Mouse (Mus musculus) liver, embryonic 15.5 days (tissue): ENCODE measurements around the gene Phf3. TPM values are rescaled to one million over a fixed set of nuclear protein-coding genes. Genes with fewer than 3 reads are reported as not detected.
A peak's percentile ranks its signal among the peaks of the same experiment; 100 is the strongest.

Source experiments
- ATAC-seq: fragments of 200-750 bp; cut with Nextera tagmentation; 2 replicates; pipeline ENCODE4 v1.8.0; 2017; ENCODE audit warnings: moderate number of reproducible peaks, mild to moderate bottlenecking, moderate library complexity; ENCODE audit not compliant: insufficient read depth
- H3K27ac ChIP-seq: fragments of 300-500 bp; sonication (generic); replicated peaks from 2 replicates; pipeline ENCODE4 v1.5.1; 2015; ENCODE audit warnings: mild to moderate bottlenecking, inconsistent platforms
- H3K27me3 ChIP-seq: fragments of 300-500 bp; sonication (generic); 2 replicates; pipeline ENCODE4 v1.6.1; 2015; ENCODE audit warnings: mild to moderate bottlenecking, inconsistent platforms
- H3K36me3 ChIP-seq: fragments of 300-500 bp; sonication (generic); replicated peaks from 2 replicates; pipeline ENCODE4 v1.6.1; 2015; ENCODE audit warnings: moderate library complexity, mild to moderate bottlenecking, inconsistent platforms
- H3K4me1 ChIP-seq: fragments of 300-500 bp; sonication (generic); replicated peaks from 2 replicates; pipeline ENCODE4 v1.6.1; 2015; ENCODE audit warnings: inconsistent platforms
- H3K4me2 ChIP-seq: fragments of 300-500 bp; sonication (generic); 2 replicates; pipeline ENCODE4 v1.6.1; 2015; ENCODE audit warnings: moderate library complexity, mild to moderate bottlenecking, inconsistent platforms
- H3K4me3 ChIP-seq: fragments of 300-500 bp; sonication (generic); replicated peaks from 2 replicates; pipeline ENCODE4 v1.5.1; 2015; ENCODE audit warnings: mild to moderate bottlenecking, inconsistent platforms
- H3K9ac ChIP-seq: fragments of 300-500 bp; sonication (generic); 2 replicates; pipeline ENCODE4 v1.6.1; 2015; ENCODE audit warnings: moderate library complexity, mild to moderate bottlenecking, inconsistent platforms
- H3K9me3 ChIP-seq: fragments of 300-500 bp; sonication (generic); replicated peaks from 2 replicates; pipeline ENCODE4 v1.6.1; 2016; ENCODE audit warnings: inconsistent platforms
- WGBS: fragments of 180-500 bp; shearing (Covaris S2); methylation state at CpG from one replicate; pipeline ENCODE4 v1.1.7; 2015; ENCODE audit warnings: mixed read lengths; ENCODE audit not compliant: insufficient replicate concordance; 5-methylcytosine and 5-hydroxymethylcytosine counted together
- polyA plus RNA-seq: library from polyadenylated mRNA; unstranded; fragments of >200 nt; fragmentation: Nextera tagmentation; extraction: Ambion mirVana; gene quantifications from 2 replicates; pipeline ENCODE4 v1.2.1, GENCODE M21; 2015

The Phf3 gene
- polyA plus RNA-seq, 1 experiment from 2014 or later, result 13.7 TPM

DNA sequence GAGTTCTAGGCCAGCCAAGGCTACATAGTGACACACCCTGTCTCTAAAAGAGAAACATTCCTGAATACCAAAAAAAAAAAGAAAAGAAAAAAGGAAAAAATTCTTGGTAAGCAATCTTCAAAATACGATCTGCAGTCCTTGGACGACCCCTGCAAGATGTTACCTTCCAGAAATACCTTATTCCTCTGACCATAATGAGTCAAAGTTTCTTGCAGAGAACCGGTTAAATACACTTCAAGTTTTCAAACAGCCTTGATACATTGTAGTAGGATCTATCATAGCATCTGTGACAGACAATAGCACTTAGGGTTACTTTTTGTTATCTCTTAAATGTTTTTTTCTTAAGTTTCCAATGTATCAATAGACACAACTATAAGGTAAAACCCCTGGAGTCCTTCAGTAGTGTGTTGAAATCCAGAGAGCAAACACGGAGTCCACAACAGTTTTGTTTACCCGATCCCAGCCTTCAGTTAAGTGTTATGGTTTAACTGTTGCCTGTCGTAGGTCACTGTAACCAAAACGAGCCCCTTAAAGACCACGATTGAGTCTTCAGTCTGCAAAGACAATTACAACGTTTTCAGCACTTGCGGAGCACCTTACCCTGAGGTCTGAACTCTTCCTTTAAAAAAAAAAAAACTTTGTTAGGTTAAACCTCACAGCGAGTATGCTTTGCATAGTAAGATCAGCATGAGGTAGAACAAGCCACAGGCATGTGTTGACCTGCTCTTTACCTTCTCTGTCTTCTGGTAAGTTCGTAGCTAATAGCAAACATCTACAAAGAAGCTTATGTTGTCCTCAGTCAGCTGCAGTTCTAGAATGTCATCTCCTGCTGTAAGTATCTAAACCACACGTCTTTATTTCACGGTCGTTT, 775 bp upstream of the Phf3 start:
- no peaks in the 10 kb centered on the region for H3K27me3 ChIP-seq
- peak overlapping the region; percentile 97 for H3K9ac ChIP-seq
- peak overlapping the region; percentile 96 for H3K27ac ChIP-seq
- H3K4me1 ChIP-seq, result peaks cover 22% of the 10 kb centered on the region
- WGBS, result 48% methylated on average over 15 of the region's 15 CpGs
- H3K4me2 ChIP-seq, result peak overlapping the region; percentile 69
- H3K4me3 ChIP-seq, result peak overlapping the region; percentile 96
- H3K9me3 ChIP-seq, result no peaks in the 10 kb centered on the region
- ATAC-seq, result no peak
- H3K36me3 ChIP-seq, result no peaks in the 10 kb centered on the region

DNA sequence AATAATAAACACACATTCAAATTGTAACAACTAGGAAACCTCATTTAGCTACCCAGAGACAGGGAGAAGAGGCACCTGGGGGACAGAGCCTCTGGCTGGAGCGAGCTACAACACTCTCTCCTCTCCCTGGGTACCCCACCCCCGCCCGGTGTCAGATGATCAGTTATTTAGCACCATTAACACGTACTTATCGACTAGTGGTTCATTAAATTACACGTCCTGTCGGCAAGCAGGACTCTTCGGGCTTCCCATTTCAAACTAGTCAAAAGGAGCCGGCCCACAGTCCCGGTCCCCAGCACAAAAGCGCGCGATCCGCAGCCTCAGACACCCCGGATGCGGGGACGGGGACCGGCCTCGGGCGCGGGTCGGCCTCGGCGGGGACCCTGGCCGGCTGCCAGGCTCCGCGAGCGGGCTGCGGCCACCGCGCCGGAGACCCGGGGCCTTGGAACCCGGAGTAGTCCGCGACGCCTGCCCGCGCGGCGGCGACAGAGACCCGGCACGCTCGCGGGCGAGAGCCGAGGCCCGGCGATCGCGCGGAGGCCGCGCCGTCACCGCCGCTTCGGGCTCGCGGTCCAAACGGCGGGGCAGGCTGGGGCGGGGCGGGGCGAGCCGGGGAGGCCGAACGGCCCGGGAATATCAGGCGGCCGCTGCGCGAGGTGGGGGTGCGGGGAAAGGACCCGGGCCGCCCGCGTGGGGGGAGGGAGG, 733 bp downstream of the Phf3 start:
- Histone ChIP-seq H3K4me2 (peak overlapping the region; percentile 69), H3K9me3 (no peaks in the 10 kb centered on the region), H3K4me1 (peaks cover 28% of the 10 kb centered on the region), H3K27ac (peak overlapping the region; percentile 96), H3K9ac (peak overlapping the region; percentile 97), H3K36me3 (no peaks in the 10 kb centered on the region), H3K4me3 (peak overlapping the region; percentile 96), H3K27me3 (no peaks in the 10 kb centered on the region)
- under 1% methylated on average over 77 of the region's 79 CpGs for WGBS
- peak; percentile 87 for ATAC-seq

DNA sequence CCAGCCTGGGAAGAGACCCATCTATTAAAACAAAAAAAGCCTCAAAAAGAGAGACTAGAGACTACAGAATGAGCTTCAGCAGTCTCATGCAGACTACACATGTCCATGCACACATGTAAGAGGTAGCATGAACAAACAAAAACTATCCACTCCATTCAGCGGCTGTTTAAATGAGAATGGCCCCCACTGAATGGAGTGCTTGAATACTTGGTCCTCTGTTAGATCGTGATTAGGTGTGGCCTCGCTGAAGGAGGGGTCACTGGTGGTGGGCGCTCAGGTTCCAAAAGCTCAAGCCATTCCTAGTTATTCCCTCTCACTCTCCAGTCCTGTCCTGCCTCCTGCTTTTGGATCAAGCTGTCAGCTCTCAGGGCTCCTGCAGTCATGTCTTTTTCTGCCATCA, 5.9 kb downstream of the Phf3 start:
- no peak for ATAC-seq
- Histone ChIP-seq H3K4me1 (peaks cover 22% of the 10 kb centered on the region), H3K27me3 (no peaks in the 10 kb centered on the region), H3K27ac (no peak overlapping the region), H3K9ac (no peak overlapping the region), H3K4me3 (no peak overlapping the region), H3K4me2 (no peak overlapping the region), H3K36me3 (no peaks in the 10 kb centered on the region), H3K9me3 (no peaks in the 10 kb centered on the region)
- 80% methylated on average over 4 of the region's 4 CpGs for WGBS

DNA sequence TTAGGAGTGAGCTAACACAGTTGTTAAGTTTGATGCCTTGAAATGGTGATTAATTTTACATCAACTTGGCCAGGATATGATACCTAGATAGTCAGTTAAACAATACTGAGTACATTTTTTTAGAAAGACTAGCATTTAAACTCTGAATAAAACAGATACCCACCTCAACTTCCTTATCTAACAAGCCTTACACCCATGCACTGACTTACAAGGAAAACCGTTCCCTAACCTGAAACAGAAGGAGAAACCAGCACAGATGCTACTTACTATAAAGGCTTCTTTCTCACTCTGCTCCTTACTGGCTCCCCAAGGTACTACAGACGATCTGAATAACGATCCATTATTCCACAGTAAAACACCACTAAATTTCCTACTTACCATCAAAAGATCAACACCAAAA, 21.2 kb downstream of the Phf3 start:
- 59% methylated on average over 3 of the region's 3 CpGs for WGBS
- Histone ChIP-seq H3K4me1 (peaks cover 5% of the 10 kb centered on the region), H3K27me3 (no peaks in the 10 kb centered on the region), H3K27ac (no peak overlapping the region), H3K9ac (no peak overlapping the region), H3K4me2 (no peak overlapping the region), H3K9me3 (no peaks in the 10 kb centered on the region), H3K36me3 (0 out of 2 replicates have a peak, but pooled peaks cover 17% of the 10 kb centered on the region), H3K4me3 (no peak overlapping the region)
- ATAC-seq, result no peak

DNA sequence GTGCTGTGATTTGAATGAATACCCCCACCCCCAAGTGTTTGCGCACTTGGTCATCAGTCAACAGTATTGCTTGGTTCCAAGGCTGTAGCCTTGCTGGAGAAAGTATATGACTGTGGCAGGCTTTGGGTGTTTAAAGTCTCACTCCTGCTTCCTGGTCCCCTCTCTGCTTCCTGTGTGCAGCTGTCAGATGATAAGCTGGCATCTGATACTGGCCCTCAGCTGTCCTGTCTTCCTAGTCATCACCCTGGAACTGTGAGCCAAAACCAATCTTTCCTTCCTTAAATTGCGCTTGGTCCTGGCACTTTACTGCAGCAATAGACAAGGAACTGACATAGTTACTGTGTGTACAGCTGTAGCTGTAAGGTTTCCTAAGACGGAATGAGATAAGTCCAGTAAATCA, 21.8 kb downstream of the Phf3 start:
- 72% methylated on average over 3 of the region's 3 CpGs for WGBS
- no peaks in the 10 kb centered on the region for H3K27me3 ChIP-seq
- H3K9ac ChIP-seq, result no peak overlapping the region
- H3K4me1 ChIP-seq, result peaks cover 5% of the 10 kb centered on the region
- 0 out of 2 replicates have a peak, but pooled peaks cover 17% of the 10 kb centered on the region for H3K36me3 ChIP-seq
- H3K27ac ChIP-seq, result no peak overlapping the region
- H3K9me3 ChIP-seq, result no peaks in the 10 kb centered on the region
- ATAC-seq, result no peak
- no peak overlapping the region for H3K4me3 ChIP-seq
- H3K4me2 ChIP-seq, result no peak overlapping the region

DNA sequence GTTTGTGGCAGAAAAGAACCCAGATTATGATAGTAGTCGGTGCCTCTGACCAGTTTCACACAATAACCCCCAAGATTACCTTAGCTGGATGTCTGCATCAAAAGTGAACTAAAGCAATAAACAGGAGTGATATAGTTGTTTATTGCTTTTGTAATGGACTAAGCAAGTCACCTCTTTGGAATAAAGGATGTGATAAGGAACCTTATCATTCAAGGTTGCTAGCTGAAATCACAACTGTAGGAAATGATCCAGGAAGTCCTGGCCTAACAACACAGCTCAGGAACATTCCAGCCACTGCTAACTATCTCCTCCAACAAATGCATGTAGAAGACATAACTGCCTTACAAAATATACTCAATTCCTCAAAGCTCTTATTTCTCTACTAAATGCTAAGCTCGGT, 22.8 kb downstream of the Phf3 start:
- H3K4me3 ChIP-seq, result no peak overlapping the region
- peaks cover 5% of the 10 kb centered on the region for H3K4me1 ChIP-seq
- H3K9ac ChIP-seq, result no peak overlapping the region
- no peak overlapping the region for H3K27ac ChIP-seq
- no peaks in the 10 kb centered on the region for H3K9me3 ChIP-seq
- 0 out of 2 replicates have a peak, but pooled peaks cover 17% of the 10 kb centered on the region for H3K36me3 ChIP-seq
- H3K27me3 ChIP-seq, result no peaks in the 10 kb centered on the region
- no peak overlapping the region for H3K4me2 ChIP-seq
- 64% methylated on average over 2 of the region's 2 CpGs for WGBS
- no peak for ATAC-seq

DNA sequence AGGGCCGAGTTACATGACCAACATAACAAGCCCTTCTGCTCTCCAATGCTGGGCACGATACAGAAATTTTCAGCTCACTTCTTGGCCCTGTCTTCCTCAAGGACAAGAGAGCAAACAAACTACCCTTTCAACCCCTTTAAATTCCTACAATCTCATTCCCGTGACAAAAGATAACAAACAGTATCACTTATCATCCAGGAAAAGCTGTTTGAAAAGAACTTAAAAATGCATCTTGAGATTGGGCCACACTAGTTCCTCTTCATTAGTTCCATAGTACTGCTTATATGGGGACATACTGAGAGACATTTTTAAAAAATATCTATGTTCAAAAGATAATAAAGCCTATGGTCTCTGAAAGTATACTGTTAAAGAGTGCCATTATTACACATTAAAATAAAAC, 23.8 kb downstream of the Phf3 start:
- 43% methylated on average over 3 of the region's 3 CpGs for WGBS
- H3K36me3 ChIP-seq, result 0 out of 2 replicates have a peak, but pooled peaks cover 17% of the 10 kb centered on the region

DNA sequence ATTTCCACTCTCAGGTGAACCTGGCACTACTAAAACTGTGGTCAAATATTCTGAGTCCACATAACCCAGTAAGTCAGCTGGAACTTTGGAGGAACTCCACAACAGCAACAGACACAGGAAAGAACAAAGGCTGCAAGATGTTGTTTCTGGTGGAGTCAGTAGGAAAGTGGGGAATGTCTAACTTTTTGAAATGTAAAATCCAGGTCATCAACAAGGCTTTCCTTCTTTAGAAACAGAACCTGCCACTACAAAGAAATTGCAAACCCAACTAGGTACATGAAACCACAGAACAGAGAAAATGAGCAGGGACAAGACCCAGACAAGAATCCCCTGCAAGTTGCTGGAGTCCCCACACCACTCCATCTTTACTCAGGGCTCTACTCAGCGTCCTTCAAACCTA, 26.0 kb downstream of the Phf3 start:
- H3K27ac ChIP-seq, result no peak overlapping the region
- WGBS, result 28% methylated on average over 1 of the region's 1 CpGs
- H3K9ac ChIP-seq, result no peak overlapping the region
- H3K9me3 ChIP-seq, result no peaks in the 10 kb centered on the region
- no peak overlapping the region for H3K4me2 ChIP-seq
- H3K36me3 ChIP-seq, result 0 out of 2 replicates have a peak, but pooled peaks cover 12% of the 10 kb centered on the region
- H3K4me1 ChIP-seq, result peaks cover 5% of the 10 kb centered on the region
- no peaks in the 10 kb centered on the region for H3K27me3 ChIP-seq
- no peak overlapping the region for H3K4me3 ChIP-seq
- no peak for ATAC-seq

More for the DNA sequence above, 23.8 kb downstream of the Phf3 start:
- Histone ChIP-seq H3K27ac (no peak overlapping the region), H3K9me3 (no peaks in the 10 kb centered on the region), H3K27me3 (no peaks in the 10 kb centered on the region), H3K9ac (no peak overlapping the region), H3K4me3 (no peak overlapping the region), H3K4me1 (peaks cover 5% of the 10 kb centered on the region), H3K4me2 (no peak overlapping the region)
- no peak for ATAC-seq

DNA sequence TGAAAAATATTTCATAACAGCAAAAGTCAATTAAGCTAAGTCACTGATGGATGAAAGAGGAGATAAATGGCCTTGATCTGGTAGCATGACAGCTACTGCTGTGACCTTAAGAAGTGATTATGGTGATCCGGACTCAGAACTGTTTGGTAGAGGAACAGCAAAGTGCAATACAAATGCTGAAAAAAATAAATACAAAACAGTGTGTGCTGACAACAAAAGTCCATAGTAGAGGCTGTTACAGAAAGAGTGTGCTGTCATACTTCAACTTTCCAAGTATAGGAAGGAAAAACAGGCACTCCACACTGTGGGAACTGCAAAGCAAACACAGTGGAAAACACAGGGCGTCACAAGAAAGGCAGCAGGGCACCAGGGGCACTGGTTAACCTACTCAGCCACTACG, 34.1 kb downstream of the Phf3 start:
- no peaks in the 10 kb centered on the region for H3K27me3 ChIP-seq
- H3K4me1 ChIP-seq, result peaks cover 4% of the 10 kb centered on the region; the same call in 1 of the 2 replicates
- no peak overlapping the region for H3K27ac ChIP-seq
- H3K9ac ChIP-seq, result no peak overlapping the region
- 88% methylated on average over 3 of the region's 3 CpGs for WGBS
- ATAC-seq, result no peak
- H3K4me3 ChIP-seq, result no peak overlapping the region
- no peak overlapping the region for H3K4me2 ChIP-seq
- peaks cover 19% of the 10 kb centered on the region for H3K36me3 ChIP-seq
- H3K9me3 ChIP-seq, result no peaks in the 10 kb centered on the region

DNA sequence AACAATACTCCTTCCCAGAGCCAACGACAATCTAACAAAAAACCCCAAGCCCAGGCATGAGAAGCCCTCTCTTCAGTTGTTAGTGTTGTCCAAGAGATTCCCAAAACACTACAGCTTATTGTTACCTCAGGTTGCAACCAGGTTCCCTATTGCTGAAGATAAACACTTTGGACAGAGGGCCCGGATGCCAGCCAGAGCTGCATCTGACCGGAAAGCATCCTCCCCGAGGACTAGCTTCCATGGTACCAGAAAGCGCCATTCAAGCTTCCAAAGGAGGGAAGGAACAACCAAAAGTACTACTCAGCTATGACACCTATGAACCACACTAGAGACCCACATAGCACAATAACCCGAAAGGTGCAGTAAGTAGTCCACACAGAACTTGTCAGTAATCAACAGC, 38.2 kb downstream of the Phf3 start:
- WGBS, result 87% methylated on average over 6 of the region's 6 CpGs
- Histone ChIP-seq H3K9me3 (no peaks in the 10 kb centered on the region), H3K36me3 (peaks cover 40% of the 10 kb centered on the region)

DNA sequence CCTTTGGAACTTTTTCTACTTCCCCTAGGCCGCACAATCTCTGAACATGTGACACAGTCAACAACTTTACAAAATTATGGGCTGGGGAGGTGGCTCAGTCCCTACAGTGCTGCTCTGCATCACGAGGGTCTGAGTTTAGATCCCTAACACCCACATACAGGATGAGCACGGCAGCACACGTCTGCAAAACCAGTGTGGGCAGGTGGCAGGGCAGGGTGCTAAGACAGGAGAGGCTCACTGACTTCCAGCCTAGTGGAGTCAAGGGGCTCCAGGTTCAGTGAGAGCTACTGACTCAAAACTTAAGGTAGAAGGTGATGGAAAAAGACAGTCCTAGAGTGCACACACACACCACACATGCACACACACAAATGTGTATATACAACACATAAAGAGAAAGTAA, 40.9 kb downstream of the Phf3 start:
- Histone ChIP-seq H3K4me2 (no peak overlapping the region), H3K4me3 (no peak overlapping the region), H3K27ac (no peak overlapping the region), H3K27me3 (no peaks in the 10 kb centered on the region), H3K36me3 (peaks cover 56% of the 10 kb centered on the region), H3K9ac (no peak overlapping the region), H3K4me1 (no peaks in the 10 kb centered on the region), H3K9me3 (no peaks in the 10 kb centered on the region)
- WGBS, result 85% methylated on average over 4 of the region's 4 CpGs
- ATAC-seq, result no peak

More for the DNA sequence above, 38.2 kb downstream of the Phf3 start:
- Histone ChIP-seq H3K27ac (no peak overlapping the region), H3K4me2 (no peak overlapping the region), H3K4me1 (peaks cover 4% of the 10 kb centered on the region; the same call in 1 of the 2 replicates), H3K4me3 (no peak overlapping the region), H3K27me3 (no peaks in the 10 kb centered on the region), H3K9ac (no peak overlapping the region)
- no peak for ATAC-seq
